Mouse (Mus musculus): ENCODE results near the gene Grm3.

The Grm3 gene

GRCm38 (mm10) chr5:9511027-9511426, 213.9 kb downstream of the Grm3 start:
- TF ChIP-seq GATA4 (IDR thresholded peaks at IDR 0.05; ENCODE audit: insufficient replicate concordance, low read length): no peak

- TF ChIP-seq GATA4 (IDR thresholded peaks at IDR 0.05; ENCODE audit: insufficient replicate concordance, low read length): no peak
Measured at GRCm38 (mm10) chr5:9497235-9497634, 227.7 kb downstream of the Grm3 start.

GRCm38 (mm10) chr5:9495456-9495855, 229.5 kb downstream of the Grm3 start:
- TF ChIP-seq GATA4 (IDR thresholded peaks at IDR 0.05; ENCODE audit: insufficient replicate concordance, low read length): no peak

GRCm38 (mm10) chr5:9477587-9477986, 247.4 kb downstream of the Grm3 start:
- no peak for TF ChIP-seq GATA4 (IDR thresholded peaks at IDR 0.05; ENCODE audit: insufficient replicate concordance, low read length)

- no peak for TF ChIP-seq GATA4 (IDR thresholded peaks at IDR 0.05; ENCODE audit: insufficient replicate concordance, low read length)
Measured at GRCm38 (mm10) chr5:9453298-9453697, 271.7 kb downstream of the Grm3 start.

- no peak for TF ChIP-seq GATA4 (IDR thresholded peaks at IDR 0.05; ENCODE audit: insufficient replicate concordance, low read length)
Measured at GRCm38 (mm10) chr5:9449570-9449969, 275.4 kb downstream of the Grm3 start.

- TF ChIP-seq GATA4 (IDR thresholded peaks at IDR 0.05; ENCODE audit: insufficient replicate concordance, low read length): no peak
Measured at GRCm38 (mm10) chr5:9448931-9449330, 276.0 kb downstream of the Grm3 start.

GRCm38 (mm10) chr5:9446146-9446545, 278.8 kb downstream of the Grm3 start:
- TF ChIP-seq GATA4 (IDR thresholded peaks at IDR 0.05; ENCODE audit: insufficient replicate concordance, low read length): no peak

All from liver, adult (tissue).